Mouse (Mus musculus) lung, postnatal 25 days (tissue): ENCODE results near the gene Phip.

Source experiments
- DNase-seq: peaks from one replicate; pipeline ENCODE4 v3.0.0; 2022; ENCODE audit warnings: low spot score

The Phip gene

DNA sequence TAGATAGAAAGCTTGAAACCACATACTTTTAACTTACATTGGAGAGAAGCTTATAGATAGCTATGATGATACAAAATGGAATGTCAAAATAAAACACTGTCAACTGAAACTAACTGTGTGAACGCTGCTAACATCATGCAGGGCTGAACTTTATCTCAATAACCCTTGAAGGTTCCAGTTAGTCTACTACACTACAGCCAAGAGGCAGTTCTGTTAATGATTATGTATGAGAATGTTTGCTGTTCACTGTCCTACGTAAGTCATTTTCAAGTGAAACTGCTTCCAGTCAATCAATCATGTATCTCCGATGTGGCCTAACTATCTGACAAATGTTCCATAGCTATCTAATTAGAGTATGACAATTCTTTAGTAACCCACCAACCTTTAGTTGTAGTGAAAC lies 107.6 kb downstream of the Phip start:
- peak; percentile 19 for DNase-seq

- no peak for DNase-seq
Observed at GRCm38 (mm10) chr9:82866121-82866520, 109.2 kb downstream of the Phip start.

DNA sequence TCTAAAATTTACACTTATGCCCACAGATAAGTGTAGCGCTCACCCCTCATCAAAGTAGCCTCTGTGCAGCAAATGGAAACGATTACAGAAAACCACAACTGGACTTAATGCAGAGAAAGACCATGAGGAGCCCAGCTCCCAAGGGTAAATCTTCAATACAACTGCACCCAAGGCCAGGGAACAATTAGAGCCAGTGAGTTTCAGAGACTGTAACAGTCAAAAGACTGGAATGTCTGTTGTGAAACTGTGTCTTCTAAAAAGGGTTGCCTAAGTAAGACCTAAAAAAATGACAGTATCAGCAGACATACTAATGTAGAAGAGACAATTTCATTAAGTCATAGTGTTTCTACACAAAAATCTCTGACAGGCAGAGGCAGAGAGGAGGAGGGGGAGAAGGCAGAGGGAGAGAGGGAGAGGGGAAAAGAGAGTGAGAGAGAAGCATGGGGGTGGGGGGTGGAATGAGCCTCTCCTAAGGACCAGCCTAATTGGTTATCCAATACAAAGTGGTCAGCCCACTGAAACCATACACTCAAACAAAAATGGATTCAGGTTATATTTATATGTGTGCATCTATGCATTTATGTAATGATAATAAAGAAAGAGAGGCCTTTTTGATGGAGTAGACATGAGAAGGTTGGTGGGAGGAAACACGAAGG lies 113.4 kb downstream of the Phip start:
- DNase-seq, result no peak

DNA sequence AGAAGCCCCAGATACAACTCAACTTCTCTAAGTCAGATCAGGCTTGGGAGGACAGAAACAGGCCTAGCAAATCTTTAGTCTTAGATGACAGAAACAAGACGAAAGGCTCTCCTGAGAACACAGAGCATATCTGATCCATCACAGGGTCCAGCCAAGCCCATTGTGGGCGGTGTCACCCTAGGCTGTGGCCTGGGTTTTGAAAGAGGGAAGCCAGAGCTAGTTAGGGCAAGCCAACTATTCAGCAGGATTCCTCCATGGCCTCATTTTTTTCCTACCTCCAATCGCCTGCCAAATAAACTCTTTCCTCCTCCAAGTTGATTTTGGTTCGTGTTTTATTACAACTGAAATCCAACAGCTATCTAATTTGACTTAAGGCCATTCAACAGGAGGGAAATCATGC lies 114.0 kb downstream of the Phip start:
- peak; percentile 8 for DNase-seq

DNA sequence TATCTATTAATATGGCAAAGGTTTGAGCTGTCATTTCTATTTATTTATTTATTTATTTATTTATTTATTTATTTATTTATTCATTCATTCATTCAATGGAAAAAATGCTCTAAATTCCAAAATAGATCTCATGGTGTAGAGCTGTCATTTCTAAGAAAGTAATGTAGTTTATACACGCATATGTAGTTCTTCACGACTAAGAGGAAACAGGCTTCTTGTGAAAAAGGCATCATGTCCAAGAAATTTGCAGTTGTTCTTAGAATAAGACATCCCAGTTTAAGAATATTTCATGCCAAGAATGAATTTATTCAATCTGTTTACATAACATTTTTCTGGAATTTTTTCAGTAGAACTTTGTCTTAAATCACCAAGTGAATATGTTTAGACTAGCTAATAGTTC lies 114.5 kb downstream of the Phip start:
- DNase-seq, result no peak

- DNase-seq, result no peak
Observed at GRCm38 (mm10) chr9:82856241-82856640, 119.1 kb downstream of the Phip start.

GRCm38 (mm10) chr9:82854973-82855614 lies 120.2 kb downstream of the Phip start:
- no peak for DNase-seq

- DNase-seq, result no peak
Observed at GRCm38 (mm10) chr9:82854040-82854439, 121.3 kb downstream of the Phip start.

DNA sequence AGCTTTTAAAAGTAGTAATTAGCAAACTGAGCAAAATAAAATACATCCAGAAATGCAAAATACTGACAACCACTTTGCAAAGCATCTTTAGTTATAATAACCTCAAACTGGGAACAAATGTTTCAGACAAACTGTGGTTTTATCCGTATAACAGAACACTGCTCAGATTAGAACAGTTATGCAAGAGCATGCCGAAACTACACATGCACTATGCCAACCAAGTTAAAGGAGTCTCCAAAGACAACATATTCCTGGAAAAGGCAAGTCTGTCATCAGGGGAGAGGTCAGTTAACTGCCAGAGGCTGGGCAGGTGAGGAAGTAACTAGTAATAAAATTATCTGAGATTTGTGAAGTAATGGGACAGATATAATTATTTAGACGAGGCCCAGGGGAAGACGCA lies 132.6 kb downstream of the Phip start:
- no peak for DNase-seq

- DNase-seq, result no peak
Observed at GRCm38 (mm10) chr9:82835921-82836320, 139.4 kb downstream of the Phip start.

DNA sequence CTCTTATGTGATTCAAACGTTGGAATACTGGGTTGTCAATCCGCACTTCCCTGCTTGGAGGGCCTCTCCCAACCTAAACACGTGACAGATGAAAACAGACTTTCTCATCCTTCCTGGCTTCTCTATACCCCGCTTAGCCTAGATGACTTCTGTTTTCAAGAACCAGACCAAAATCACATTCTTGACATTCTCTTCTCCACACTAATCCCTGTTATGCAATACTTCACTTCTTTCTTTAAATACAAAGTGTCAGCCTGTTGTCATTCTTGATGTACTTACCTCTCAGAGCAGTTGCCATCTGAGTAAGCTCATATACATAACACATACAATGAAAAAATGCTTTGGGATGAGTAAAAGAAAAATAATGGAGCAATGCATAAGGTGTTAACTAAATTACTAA lies 143.4 kb downstream of the Phip start:
- DNase-seq, result no peak

GRCm38 (mm10) chr9:82829693-82830430 lies 145.5 kb downstream of the Phip start:
- DNase-seq, result peak; percentile 85

- DNase-seq, result no peak
Observed at GRCm38 (mm10) chr9:82829007-82829689, 146.2 kb downstream of the Phip start, which contains the start of gene Irak1bp1. Irak1bp1 (plus strand) TSS chr9:82829540.

GRCm38 (mm10) chr9:82826426-82826825 lies 148.9 kb downstream of the Phip start:
- DNase-seq, result no peak
